ENCODE assay signal across 16 mouse cellular contexts in the genomic region with DNA sequence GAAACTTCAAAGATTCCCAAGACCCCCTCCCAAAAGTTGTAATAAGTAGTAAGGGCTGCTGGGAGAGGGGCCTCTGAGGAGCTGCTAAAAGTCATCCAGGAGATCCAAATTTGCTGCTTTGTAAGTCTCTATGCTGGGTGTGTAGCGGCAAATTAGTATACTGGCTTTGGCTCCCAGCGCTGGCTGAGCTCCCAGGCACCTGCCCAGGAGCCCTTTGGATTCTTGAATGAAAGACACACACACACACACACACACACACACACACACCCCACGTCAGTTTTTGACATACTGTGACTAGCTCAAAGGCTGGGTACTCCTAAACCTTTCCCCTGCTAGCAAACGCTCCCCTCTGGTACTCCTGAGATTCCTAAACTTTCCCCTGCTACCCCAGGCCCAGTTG. TPM values are rescaled to one million over a fixed set of nuclear protein-coding genes. Genes with fewer than 3 reads are reported as not detected.
DNase-seq lines count a peak whose midpoint lies in the region; ATAC-seq lines count a peak whose summit lies in the region.
"Had no signal": no experiment of that assay in that cellular context is flagged by ENCODE, and none has a peak within 500 bp of the region (broad histone marks: within the 10 kb centered on the region; RNA-seq: fewer than 3 reads in every experiment).

No protein-coding gene starts in this region.

- no peak overlapping the region for H3K4me3 ChIP-seq in forebrain, embryonic 14.5 days (ENCODE audit: low read depth, low read length)
- H3K4me3 ChIP-seq in forebrain, embryonic 13.5 days, result no peak overlapping the region
- H3K4me3 ChIP-seq: embryonic facial prominence, embryonic 10.5 days; embryonic facial prominence, embryonic 12.5 days; forebrain, embryonic 15.5 days had no signal

- H3K27me3 ChIP-seq in forebrain, embryonic 14.5 days (replicated peaks; ENCODE audit: control insufficient read depth, insufficient read depth, low read length), result no peaks in the 10 kb centered on the region
- no peaks in the 10 kb centered on the region for H3K27me3 ChIP-seq in forebrain, embryonic 13.5 days
- H3K27me3 ChIP-seq: embryonic facial prominence, embryonic 12.5 days; forebrain, embryonic 15.5 days had no signal

- H3K4me2 ChIP-seq in forebrain, embryonic 14.5 days (ENCODE audit: low read length), result no peak overlapping the region
- H3K4me2 ChIP-seq in forebrain, embryonic 13.5 days, result no peak overlapping the region
- H3K4me2 ChIP-seq: embryonic facial prominence, embryonic 12.5 days; forebrain, embryonic 15.5 days had no signal

- H3K27ac ChIP-seq in forebrain, embryonic 14.5 days (ENCODE audit: low read depth, low read length), result no peak overlapping the region
- no peak overlapping the region for H3K27ac ChIP-seq in forebrain, embryonic 13.5 days
- H3K27ac ChIP-seq: embryonic facial prominence, embryonic 10.5 days; embryonic facial prominence, embryonic 12.5 days; forebrain, embryonic 15.5 days had no signal

- ATAC-seq in forebrain, embryonic 14.5 days, result no peak
- ATAC-seq in forebrain, embryonic 13.5 days, result no peak
- ATAC-seq: forebrain, embryonic 15.5 days; forebrain, postnatal 0 days had no signal

- no peaks in the 10 kb centered on the region for H3K9me3 ChIP-seq in forebrain, embryonic 14.5 days (replicated peaks; ENCODE audit: control insufficient read depth, low read length)
- H3K9me3 ChIP-seq in forebrain, embryonic 13.5 days (replicated peaks), result no peaks in the 10 kb centered on the region
- H3K9me3 ChIP-seq: embryonic facial prominence, embryonic 10.5 days; embryonic facial prominence, embryonic 12.5 days; forebrain, embryonic 15.5 days had no signal

- WGBS in forebrain, embryonic 14.5 days, result 51% methylated on average over 4 of the region's 4 CpGs
- WGBS in forebrain, embryonic 13.5 days, result 48% methylated on average over 4 of the region's 4 CpGs

- peak; percentile 45 to 51 for DNase-seq in cerebellum, postnatal 14 days
- DNase-seq in cerebellum, adult 9-10 months, result no peak
- peak; percentile 54 for DNase-seq in forebrain, embryonic 14.5 days (ENCODE audit: low spot score)
- peak; percentile 10 for DNase-seq in kidney, adult 9 months
- no peak for DNase-seq in kidney, postnatal 10 days
- DNase-seq in natural killer cell, adult 2 months (ENCODE audit: low spot score in 2 of 2), result no peak
- DNase-seq: adrenal gland, adult 2 months; adrenal gland, postnatal 10 days; adrenal gland, postnatal 25 days; cerebellum, adult 11-12 months; cerebellum, adult 2 months; forebrain, postnatal 0 days had no signal

- no peaks in the 10 kb centered on the region for H3K36me3 ChIP-seq in forebrain, embryonic 14.5 days (ENCODE audit: control insufficient read depth, insufficient read depth, low read length)
- no peaks in the 10 kb centered on the region for H3K36me3 ChIP-seq in forebrain, embryonic 13.5 days (ENCODE audit: poor library complexity, severe bottlenecking)
- H3K36me3 ChIP-seq: embryonic facial prominence, embryonic 10.5 days; embryonic facial prominence, embryonic 12.5 days; forebrain, embryonic 15.5 days had no signal

- peaks cover 20% of the 10 kb centered on the region for H3K4me1 ChIP-seq in forebrain, embryonic 14.5 days (ENCODE audit: control insufficient read depth, insufficient read depth, low read length)
- H3K4me1 ChIP-seq in forebrain, embryonic 13.5 days, result peaks cover 39% of the 10 kb centered on the region

- H3K9ac ChIP-seq in forebrain, embryonic 14.5 days (ENCODE audit: low read length), result no peak overlapping the region
- no peak overlapping the region for H3K9ac ChIP-seq in forebrain, embryonic 13.5 days
- H3K9ac ChIP-seq: embryonic facial prominence, embryonic 12.5 days; forebrain, embryonic 15.5 days; forebrain, postnatal 0 days had no signal

RNA-seq across cellular contexts. Expression of gene Tspan18, which starts 52.7 kb away (rescaled TPM):
- polyA plus RNA-seq in forebrain, embryonic 14.5 days (2014; fragmentation: Nextera tagmentation; extraction: Ambion mirVana), result 15.6 and 17.3 TPM in 2 replicates
- polyA plus RNA-seq in forebrain, embryonic 13.5 days (2015; fragmentation: Nextera tagmentation; extraction: Ambion mirVana), result 22.2 and 26.5 TPM in 2 replicates

Comparison
In these comparisons a context has a peak if more than half of its experiments do, and no peak if none do; other contexts are left out.
1. DNase-seq: peak in cerebellum, postnatal 14 days (2 of 2), forebrain, embryonic 14.5 days (single experiment) and kidney, adult 9 months (single experiment); none in cerebellum, adult 9-10 months (single experiment), kidney, postnatal 10 days (single experiment) and natural killer cell, adult 2 months (0 of 2).